Mouse (Mus musculus): Measurements from ENCODE around the gene Gphn. TPM values are rescaled to one million over a fixed set of nuclear protein-coding genes. Genes with fewer than 3 reads are reported as not detected.
A peak's percentile ranks its signal among the peaks of the same experiment; 100 is the strongest.

Gphn gene
- polyA plus RNA-seq (2014; fragmentation: Nextera tagmentation; extraction: Ambion mirVana): 19.8 and 20.7 TPM in 2 replicates

- DNase-seq (ENCODE audit: low spot score, missing footprints) (peak; percentile 98), ATAC-seq (ENCODE audit: low FRiP score) (peak; percentile 96)
- H3K4me3 ChIP-seq (ENCODE audit: low read depth, low read length): peak within 1 kb of the TSS; percentile 93
- H3K27me3 ChIP-seq (ENCODE audit: control insufficient read depth, insufficient read depth, low read length): no peaks in the 10 kb centered on the region
- peak within 1 kb of the TSS; percentile 97 for H3K27ac ChIP-seq (ENCODE audit: low read depth, low read length)
- H3K9ac ChIP-seq (ENCODE audit: low read length): peak within 1 kb of the TSS; percentile 83
- 0% methylated on average over 61 of the region's 70 CpGs for WGBS
- no peaks in the 10 kb centered on the region for H3K36me3 ChIP-seq (ENCODE audit: control insufficient read depth, insufficient read depth, low read length)
- peaks cover 5% of the 10 kb centered on the region; the same call in 1 of the 2 replicates for H3K4me1 ChIP-seq (ENCODE audit: control insufficient read depth, insufficient read depth, low read length)
- no peaks in the 10 kb centered on the region for H3K9me3 ChIP-seq (ENCODE audit: control insufficient read depth, low read length)
- peak within 1 kb of the TSS; percentile 71 for H3K4me2 ChIP-seq
Observed at GRCm38 (mm10) chr12:78225707-78226518, at the start of gene Gphn. Gene Gphn, plus strand, starts transcription at chr12:78226379.

- no peaks in the 10 kb centered on the region for H3K4me1 ChIP-seq (ENCODE audit: control insufficient read depth, insufficient read depth, low read length)
- WGBS: 76% methylated on average over 2 of the region's 2 CpGs
- H3K9me3 ChIP-seq (ENCODE audit: control insufficient read depth, low read length): no peaks in the 10 kb centered on the region
- no peak for ATAC-seq (ENCODE audit: low FRiP score)
- no peaks in the 10 kb centered on the region for H3K27me3 ChIP-seq (ENCODE audit: control insufficient read depth, insufficient read depth, low read length)
- no peaks in the 10 kb centered on the region for H3K36me3 ChIP-seq (ENCODE audit: control insufficient read depth, insufficient read depth, low read length)
- H3K4me3 ChIP-seq (ENCODE audit: low read depth, low read length): no peak overlapping the region
- no peak for DNase-seq (ENCODE audit: low spot score, missing footprints)
- H3K27ac ChIP-seq (ENCODE audit: low read depth, low read length): no peak overlapping the region
- H3K9ac ChIP-seq (ENCODE audit: low read length): no peak overlapping the region
- H3K4me2 ChIP-seq: no peak overlapping the region
Observed at GRCm38 (mm10) chr12:78181452-78181851, 44.7 kb upstream of the Gphn start.

GRCm38 (mm10) chr12:78193942-78194341 is 32.2 kb upstream of the Gphn start, which contains the start of gene Gm6657:
Gene Gm6657, plus strand, starts transcription at chr12:78194242.
- Histone ChIP-seq H3K27ac (ENCODE audit: low read depth, low read length) (no peak within 1 kb of the TSS), H3K36me3 (ENCODE audit: control insufficient read depth, insufficient read depth, low read length) (no peaks in the 10 kb centered on the region), H3K27me3 (ENCODE audit: control insufficient read depth, insufficient read depth, low read length) (no peaks in the 10 kb centered on the region), H3K9ac (ENCODE audit: low read length) (no peak within 1 kb of the TSS), H3K4me3 (ENCODE audit: low read depth, low read length) (no peak within 1 kb of the TSS), H3K4me1 (ENCODE audit: control insufficient read depth, insufficient read depth, low read length) (no peaks in the 10 kb centered on the region), H3K9me3 (ENCODE audit: control insufficient read depth, low read length) (no peaks in the 10 kb centered on the region; the same call in 1 of the 2 replicates), H3K4me2 (no peak within 1 kb of the TSS)
- ATAC-seq (ENCODE audit: low FRiP score) (no peak), DNase-seq (ENCODE audit: low spot score, missing footprints) (no peak)

GRCm38 (mm10) chr12:78195368-78195767 is 30.8 kb upstream of the Gphn start:
- WGBS: 61% methylated on average over 2 of the region's 2 CpGs
- no peaks in the 10 kb centered on the region for H3K4me1 ChIP-seq (ENCODE audit: control insufficient read depth, insufficient read depth, low read length)
- no peak for DNase-seq (ENCODE audit: low spot score, missing footprints)

GRCm38 (mm10) chr12:78203646-78204045 is 22.5 kb upstream of the Gphn start:
- H3K4me3 ChIP-seq (ENCODE audit: low read depth, low read length): no peak overlapping the region
- no peaks in the 10 kb centered on the region for H3K36me3 ChIP-seq (ENCODE audit: control insufficient read depth, insufficient read depth, low read length)
- ATAC-seq (ENCODE audit: low FRiP score) (no peak), DNase-seq (ENCODE audit: low spot score, missing footprints) (no peak)
- no peak overlapping the region for H3K4me2 ChIP-seq
- 71% methylated on average over 5 of the region's 5 CpGs for WGBS
- H3K27me3 ChIP-seq (ENCODE audit: control insufficient read depth, insufficient read depth, low read length): no peaks in the 10 kb centered on the region
- no peak overlapping the region for H3K27ac ChIP-seq (ENCODE audit: low read depth, low read length)
- no peaks in the 10 kb centered on the region for H3K9me3 ChIP-seq (ENCODE audit: control insufficient read depth, low read length)
- no peaks in the 10 kb centered on the region for H3K4me1 ChIP-seq (ENCODE audit: control insufficient read depth, insufficient read depth, low read length)
- no peak overlapping the region for H3K9ac ChIP-seq (ENCODE audit: low read length)

More at GRCm38 (mm10) chr12:78195368-78195767, 30.8 kb upstream of the Gphn start:
- Histone ChIP-seq H3K27me3 (ENCODE audit: control insufficient read depth, insufficient read depth, low read length) (no peaks in the 10 kb centered on the region), H3K36me3 (ENCODE audit: control insufficient read depth, insufficient read depth, low read length) (no peaks in the 10 kb centered on the region), H3K9me3 (ENCODE audit: control insufficient read depth, low read length) (no peaks in the 10 kb centered on the region; the same call in 1 of the 2 replicates), H3K9ac (ENCODE audit: low read length) (no peak overlapping the region), H3K4me2 (no peak overlapping the region), H3K27ac (ENCODE audit: low read depth, low read length) (no peak overlapping the region), H3K4me3 (ENCODE audit: low read depth, low read length) (no peak overlapping the region)
- no peak for ATAC-seq (ENCODE audit: low FRiP score)

GRCm38 (mm10) chr12:78205915-78206570 is 20.1 kb upstream of the Gphn start:
- 10% methylated on average over 5 of the region's 5 CpGs for WGBS
- H3K9ac ChIP-seq (ENCODE audit: low read length): no peak overlapping the region
- no peaks in the 10 kb centered on the region for H3K4me1 ChIP-seq (ENCODE audit: control insufficient read depth, insufficient read depth, low read length)
- no peak overlapping the region for H3K27ac ChIP-seq (ENCODE audit: low read depth, low read length)
- H3K4me2 ChIP-seq: no peak overlapping the region
- H3K36me3 ChIP-seq (ENCODE audit: control insufficient read depth, insufficient read depth, low read length): no peaks in the 10 kb centered on the region
- no peaks in the 10 kb centered on the region for H3K9me3 ChIP-seq (ENCODE audit: control insufficient read depth, low read length)
- ATAC-seq (ENCODE audit: low FRiP score): no peak
- DNase-seq (ENCODE audit: low spot score, missing footprints): peak; percentile 89
- no peaks in the 10 kb centered on the region for H3K27me3 ChIP-seq (ENCODE audit: control insufficient read depth, insufficient read depth, low read length)
- no peak overlapping the region for H3K4me3 ChIP-seq (ENCODE audit: low read depth, low read length)

GRCm38 (mm10) chr12:78206571-78206960 is 19.6 kb upstream of the Gphn start:
- no peak overlapping the region for H3K4me3 ChIP-seq (ENCODE audit: low read depth, low read length)
- DNase-seq (ENCODE audit: low spot score, missing footprints) (no peak), ATAC-seq (ENCODE audit: low FRiP score) (no peak)

GRCm38 (mm10) chr12:78209856-78210255 is 16.3 kb upstream of the Gphn start:
- H3K27ac ChIP-seq (ENCODE audit: low read depth, low read length): no peak overlapping the region
- WGBS: 92% methylated on average over 2 of the region's 2 CpGs
- DNase-seq (ENCODE audit: low spot score, missing footprints) (no peak), ATAC-seq (ENCODE audit: low FRiP score) (no peak)
- H3K27me3 ChIP-seq (ENCODE audit: control insufficient read depth, insufficient read depth, low read length): no peaks in the 10 kb centered on the region
- no peak overlapping the region for H3K4me2 ChIP-seq
- no peaks in the 10 kb centered on the region for H3K9me3 ChIP-seq (ENCODE audit: control insufficient read depth, low read length)
- no peaks in the 10 kb centered on the region for H3K4me1 ChIP-seq (ENCODE audit: control insufficient read depth, insufficient read depth, low read length)
- no peak overlapping the region for H3K9ac ChIP-seq (ENCODE audit: low read length)
- no peak overlapping the region for H3K4me3 ChIP-seq (ENCODE audit: low read depth, low read length)
- no peaks in the 10 kb centered on the region for H3K36me3 ChIP-seq (ENCODE audit: control insufficient read depth, insufficient read depth, low read length)

More at GRCm38 (mm10) chr12:78206571-78206960, 19.6 kb upstream of the Gphn start:
- H3K27ac ChIP-seq (ENCODE audit: low read depth, low read length): no peak overlapping the region
- H3K4me1 ChIP-seq (ENCODE audit: control insufficient read depth, insufficient read depth, low read length): no peaks in the 10 kb centered on the region
- H3K9ac ChIP-seq (ENCODE audit: low read length): no peak overlapping the region
- no peak overlapping the region for H3K4me2 ChIP-seq
- no peaks in the 10 kb centered on the region for H3K36me3 ChIP-seq (ENCODE audit: control insufficient read depth, insufficient read depth, low read length)
- WGBS: 81% methylated on average over 4 of the region's 4 CpGs
- no peaks in the 10 kb centered on the region for H3K9me3 ChIP-seq (ENCODE audit: control insufficient read depth, low read length)
- no peaks in the 10 kb centered on the region for H3K27me3 ChIP-seq (ENCODE audit: control insufficient read depth, insufficient read depth, low read length)

- ATAC-seq (ENCODE audit: low FRiP score): no peak
- Histone ChIP-seq H3K27me3 (ENCODE audit: control insufficient read depth, insufficient read depth, low read length) (no peaks in the 10 kb centered on the region), H3K4me2 (no peak overlapping the region), H3K4me3 (ENCODE audit: low read depth, low read length) (no peak overlapping the region), H3K4me1 (ENCODE audit: control insufficient read depth, insufficient read depth, low read length) (no peaks in the 10 kb centered on the region), H3K36me3 (ENCODE audit: control insufficient read depth, insufficient read depth, low read length) (no peaks in the 10 kb centered on the region), H3K27ac (ENCODE audit: low read depth, low read length) (no peak overlapping the region), H3K9me3 (ENCODE audit: control insufficient read depth, low read length) (no peaks in the 10 kb centered on the region), H3K9ac (ENCODE audit: low read length) (no peak overlapping the region)
- 87% methylated on average over 6 of the region's 6 CpGs for WGBS
- DNase-seq (ENCODE audit: low spot score, missing footprints): no peak
Observed at GRCm38 (mm10) chr12:78215490-78215889, 10.7 kb upstream of the Gphn start.

Data from midbrain, embryonic 11.5 days (tissue).